Mouse (Mus musculus) G1E (cell line): ENCODE results near the gene Map3k7cl. TPM values are rescaled to one million over a fixed set of nuclear protein-coding genes. Genes with fewer than 3 reads are reported as not detected.
A peak's percentile ranks its signal among the peaks of the same experiment; 100 is the strongest.

ENCODE experiments used
- ATAC-seq: 2 replicates; pipeline ENCODE4 v1.8.0; 2016; ENCODE audit warnings: mild to moderate bottlenecking; ENCODE audit not compliant: insufficient number of reproducible peaks, poor library complexity, low FRiP score, severe bottlenecking; ENCODE audit errors: extremely low read depth
- DNase-seq: peaks from one replicate; pipeline ENCODE4 v3.0.0; 2012; ENCODE audit warnings: low spot score
- H3K27me3 ChIP-seq: 2 replicates; pipeline ENCODE4 v1.6.1; 2012; ENCODE audit warnings: mild to moderate bottlenecking, low read length, inconsistent platforms; ENCODE audit not compliant: insufficient read depth
- H3K36me3 ChIP-seq: replicated peaks from 2 replicates; pipeline ENCODE3; 2012; ENCODE audit warnings: mild to moderate bottlenecking, inconsistent platforms
- H3K4me1 ChIP-seq: 2 replicates; pipeline ENCODE4 v1.6.1; 2012; ENCODE audit warnings: low read depth, low read length, inconsistent platforms, mixed read lengths; ENCODE audit not compliant: insufficient read depth
- H3K4me3 ChIP-seq: 2 replicates; pipeline ENCODE4 v1.5.1; 2012; ENCODE audit warnings: low read depth, mild to moderate bottlenecking, inconsistent platforms, low read length, moderate library complexity, mixed read lengths
- H3K9me3 ChIP-seq: replicated peaks from 2 replicates; pipeline ENCODE4 v1.6.1; 2012; ENCODE audit warnings: inconsistent platforms
- CTCF ChIP-seq: IDR thresholded peaks from 2 replicates; pipeline ENCODE4 v1.5.1; 2012; ENCODE audit warnings: low read depth, low read length, inconsistent platforms, mixed read lengths
- GATA1 ChIP-seq: IDR thresholded peaks from 2 replicates; pipeline ENCODE4 v1.6.1; 2012; ENCODE audit warnings: borderline replicate concordance, low read length, inconsistent platforms, mixed read lengths
- GATA2 ChIP-seq: IDR thresholded peaks from 2 replicates; pipeline ENCODE4 v1.6.1; 2012; ENCODE audit warnings: low read depth, low read length, inconsistent platforms, borderline replicate concordance
- POLR2AphosphoS5 ChIP-seq: IDR thresholded peaks from 2 replicates; pipeline ENCODE4 v1.6.1; 2012; ENCODE audit warnings: low read depth, low read length, inconsistent platforms; ENCODE audit not compliant: insufficient replicate concordance
- TAL1 ChIP-seq: conservative IDR thresholded peaks from 2 replicates; pipeline ENCODE4 v1.6.1; 2012; ENCODE audit warnings: low read depth, low read length, inconsistent platforms, mixed read lengths
- polyA plus RNA-seq: library from polyadenylated mRNA; stranded (reverse); fragments of >175 nt; gene quantifications from 2 replicates; pipeline ENCODE4 v1.2.3, GENCODE M21; 2012
- total RNA-seq, 2 experiments: library from RNA; stranded (forward) in 1 of 2; stranded (reverse) in 1 of 2; fragments of 200-1000 nt in 1 of 2; fragments of >200 nt in 1 of 2; fragmentation: Nextera tagmentation in 1 of 2; gene quantifications; 2 replicates each; pipeline ENCODE4 v1.2.3; 2014 to 2017

Gene Map3k7cl
- total and polyA plus RNA-seq, 3 experiments, result 0.16 TPM; not detected in 2

DNA sequence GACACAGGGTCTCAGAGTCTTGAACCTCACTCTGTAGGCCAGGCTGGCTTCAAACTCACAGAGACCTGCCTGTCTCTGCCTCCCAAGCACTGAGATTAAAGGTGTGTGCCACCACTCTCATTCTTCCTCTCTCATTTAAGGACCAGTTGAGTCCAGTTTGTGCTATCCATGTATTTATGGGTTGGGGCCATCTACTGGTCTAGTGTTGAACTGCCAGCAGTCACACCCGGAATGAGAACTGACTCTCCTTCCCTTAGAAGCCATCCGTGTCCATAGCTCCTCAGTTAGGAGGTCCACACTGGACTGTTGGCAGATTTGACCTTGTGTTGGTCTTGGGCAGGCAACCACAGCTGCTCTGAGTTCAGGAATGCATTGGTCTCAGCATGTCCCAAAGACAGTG is 4.8 kb upstream of the Map3k7cl start:
- no peak for ATAC-seq
- DNase-seq, result peak; percentile 5
- no peak for TF ChIP-seq TAL1
- TF ChIP-seq CTCF, result no peak; the same call in 1 of the 2 replicates
- no peak for TF ChIP-seq GATA1
- no peak for TF ChIP-seq GATA2
- no peak for TF ChIP-seq POLR2AphosphoS5
- H3K4me3 ChIP-seq, result no peak overlapping the region
- H3K4me1 ChIP-seq, result no peaks in the 10 kb centered on the region
- no peaks in the 10 kb centered on the region for H3K36me3 ChIP-seq
- H3K27me3 ChIP-seq, result peaks cover 2% of the 10 kb centered on the region; the same call in 1 of the 2 replicates
- no peaks in the 10 kb centered on the region for H3K9me3 ChIP-seq

- ATAC-seq (no peak), DNase-seq (no peak)
- Histone ChIP-seq H3K9me3 (no peaks in the 10 kb centered on the region), H3K4me1 (no peaks in the 10 kb centered on the region), H3K36me3 (no peaks in the 10 kb centered on the region), H3K27me3 (peaks cover 4% of the 10 kb centered on the region; the same call in 1 of the 2 replicates), H3K4me3 (no peak overlapping the region)
- no peak for TF ChIP-seq GATA2
- no peak for TF ChIP-seq POLR2AphosphoS5
- TF ChIP-seq CTCF, result no peak
- TF ChIP-seq GATA1, result no peak
- TF ChIP-seq TAL1, result no peak
Observed at GRCm38 (mm10) chr16:87556320-87556719, 3.2 kb downstream of the Map3k7cl start.

- H3K27me3 ChIP-seq, result no peaks in the 10 kb centered on the region
- ATAC-seq, result no peak
- no peaks in the 10 kb centered on the region for H3K4me1 ChIP-seq
- DNase-seq, result no peak
- no peak overlapping the region for H3K4me3 ChIP-seq
- H3K9me3 ChIP-seq, result no peaks in the 10 kb centered on the region
- TF ChIP-seq CTCF (no peak), GATA2 (no peak), GATA1 (no peak), TAL1 (no peak), POLR2AphosphoS5 (no peak)
- no peaks in the 10 kb centered on the region for H3K36me3 ChIP-seq
Observed at GRCm38 (mm10) chr16:87561501-87561900, 8.4 kb downstream of the Map3k7cl start.

- no peak for ATAC-seq
- H3K4me3 ChIP-seq, result no peak overlapping the region
- no peaks in the 10 kb centered on the region for H3K27me3 ChIP-seq
- no peak for DNase-seq
- H3K36me3 ChIP-seq, result no peaks in the 10 kb centered on the region
- H3K4me1 ChIP-seq, result no peaks in the 10 kb centered on the region
- no peaks in the 10 kb centered on the region for H3K9me3 ChIP-seq
- TF ChIP-seq TAL1 (no peak), GATA2 (no peak), CTCF (no peak), GATA1 (no peak), POLR2AphosphoS5 (no peak)
Observed at GRCm38 (mm10) chr16:87563524-87563923, 10.4 kb downstream of the Map3k7cl start.

GRCm38 (mm10) chr16:87564564-87564963 is 11.4 kb downstream of the Map3k7cl start:
- Histone ChIP-seq H3K36me3 (no peaks in the 10 kb centered on the region), H3K4me1 (no peaks in the 10 kb centered on the region), H3K4me3 (no peak overlapping the region), H3K27me3 (no peaks in the 10 kb centered on the region), H3K9me3 (no peaks in the 10 kb centered on the region)
- no peak for TF ChIP-seq GATA2
- no peak for TF ChIP-seq GATA1
- ATAC-seq, result no peak
- DNase-seq, result no peak

- TF ChIP-seq POLR2AphosphoS5, result no peak
- TF ChIP-seq GATA2, result no peak
- TF ChIP-seq TAL1, result no peak
- no peak for TF ChIP-seq CTCF
- TF ChIP-seq GATA1, result no peak
- no peaks in the 10 kb centered on the region for H3K9me3 ChIP-seq
- ATAC-seq, result no peak
- no peak overlapping the region for H3K4me3 ChIP-seq
- DNase-seq, result no peak
- H3K4me1 ChIP-seq, result no peaks in the 10 kb centered on the region
- H3K36me3 ChIP-seq, result no peaks in the 10 kb centered on the region
- H3K27me3 ChIP-seq, result no peaks in the 10 kb centered on the region
Observed at GRCm38 (mm10) chr16:87567572-87567971, 14.4 kb downstream of the Map3k7cl start.

- ATAC-seq (no peak), DNase-seq (no peak)
- Histone ChIP-seq H3K4me1 (no peaks in the 10 kb centered on the region), H3K9me3 (no peaks in the 10 kb centered on the region), H3K4me3 (no peak overlapping the region), H3K27me3 (no peaks in the 10 kb centered on the region), H3K36me3 (no peaks in the 10 kb centered on the region)
- no peak for TF ChIP-seq GATA1
- TF ChIP-seq CTCF, result no peak
- no peak for TF ChIP-seq GATA2
- no peak for TF ChIP-seq POLR2AphosphoS5
Observed at GRCm38 (mm10) chr16:87568241-87568640, 15.1 kb downstream of the Map3k7cl start.
